Mouse (Mus musculus): ENCODE measurements around the gene Bank1.

The Bank1 gene

DNA sequence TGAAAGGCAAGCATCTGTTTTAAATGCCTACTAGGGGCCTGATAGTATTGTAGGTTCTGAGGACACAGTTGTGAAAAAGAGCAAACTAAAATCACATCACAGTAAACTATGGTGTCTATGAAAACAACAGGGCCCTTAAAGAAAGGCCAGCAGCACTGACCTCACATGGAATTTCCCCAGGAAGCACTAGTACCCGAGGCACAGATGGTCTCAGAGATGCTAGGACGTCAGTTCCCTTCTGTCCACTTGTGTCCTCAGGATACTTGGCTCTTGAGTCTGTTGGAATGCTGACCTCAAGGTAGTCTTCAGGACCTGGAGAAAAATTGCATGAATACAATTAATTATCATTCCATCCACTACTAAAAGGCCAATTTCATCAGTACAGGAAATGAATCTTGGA is 71.2 kb downstream of the Bank1 start:
- no peak for DNase-seq (ENCODE audit: low read depth, low spot score)

DNA sequence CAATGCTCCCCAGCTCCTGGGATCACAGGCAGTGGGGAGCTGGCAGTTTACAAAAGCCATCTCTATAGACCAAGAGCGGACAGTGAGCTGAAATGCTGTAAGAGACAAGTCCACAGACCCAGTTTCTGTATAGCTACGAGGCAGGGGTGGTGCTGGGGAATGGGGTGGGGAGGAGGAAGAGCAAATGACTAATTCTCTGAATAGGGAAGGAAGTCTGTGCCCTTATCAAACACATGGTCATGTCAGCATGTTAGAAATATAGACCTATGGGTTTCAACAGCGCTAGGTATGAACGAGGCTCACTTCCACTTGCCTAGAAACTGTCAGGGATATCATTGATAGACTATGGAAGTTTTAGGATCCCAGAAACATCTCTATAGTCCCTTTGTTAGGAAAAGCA is 73.0 kb downstream of the Bank1 start:
- DNase-seq (ENCODE audit: low read depth, low spot score): no peak

DNA sequence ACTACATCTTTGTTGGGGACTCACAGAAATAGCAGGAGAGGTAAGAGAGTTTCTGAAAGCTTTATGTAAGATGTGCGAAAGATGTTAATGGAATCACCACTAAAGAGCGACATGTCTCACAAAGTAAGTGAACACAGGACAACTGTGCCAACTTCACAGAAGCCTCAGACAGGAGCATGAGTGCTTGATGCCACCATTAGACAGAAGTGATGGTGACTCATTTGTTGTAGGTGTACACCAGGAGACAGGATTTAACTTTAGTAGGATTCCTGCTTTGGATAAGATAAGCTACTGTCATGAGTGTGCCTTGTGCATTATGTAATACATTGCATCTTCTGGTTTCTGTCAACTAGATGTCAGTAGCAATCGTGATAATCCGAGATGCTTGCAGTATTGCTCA is 74.3 kb downstream of the Bank1 start:
- DNase-seq (ENCODE audit: low read depth, low spot score): no peak

DNA sequence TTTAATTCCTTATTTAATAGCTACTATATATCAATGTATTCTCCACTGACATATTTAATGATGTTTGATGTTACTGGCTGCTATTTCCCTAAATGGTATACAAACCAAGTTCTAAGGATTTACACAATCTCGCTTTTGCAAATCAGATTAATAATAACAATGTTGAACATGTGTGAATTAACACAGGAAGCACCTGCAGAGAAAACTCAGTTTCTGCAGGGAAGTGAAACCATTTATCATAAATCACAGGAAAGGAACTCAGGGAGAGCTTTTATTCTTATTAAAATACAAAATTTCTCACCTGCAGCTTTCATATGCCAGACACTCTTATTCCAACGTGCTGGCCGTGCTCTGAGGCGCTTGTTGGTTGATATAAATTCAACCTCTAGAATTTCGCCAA is 78.5 kb downstream of the Bank1 start:
- no peak for DNase-seq (ENCODE audit: low read depth, low spot score)

DNA sequence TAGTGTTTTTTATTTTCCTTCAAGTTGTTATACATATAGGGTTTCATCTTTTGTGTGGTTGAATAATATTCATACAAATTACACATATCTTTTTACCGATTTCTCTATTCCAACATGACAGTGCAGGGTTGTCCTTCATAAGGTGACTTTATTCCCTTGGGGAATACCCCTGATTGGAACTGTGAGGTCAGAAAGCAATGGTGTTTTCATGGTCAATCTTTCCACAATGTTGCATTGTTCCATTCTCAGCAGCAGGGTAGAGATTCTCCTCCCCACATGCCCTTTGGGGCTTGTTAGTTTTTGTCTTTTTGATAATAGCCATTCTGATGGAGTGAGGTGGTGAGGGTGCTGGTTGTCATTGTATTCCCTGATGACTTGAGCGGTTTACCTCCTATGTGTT is 80.9 kb downstream of the Bank1 start:
- DNase-seq (ENCODE audit: low read depth, low spot score): no peak

DNA sequence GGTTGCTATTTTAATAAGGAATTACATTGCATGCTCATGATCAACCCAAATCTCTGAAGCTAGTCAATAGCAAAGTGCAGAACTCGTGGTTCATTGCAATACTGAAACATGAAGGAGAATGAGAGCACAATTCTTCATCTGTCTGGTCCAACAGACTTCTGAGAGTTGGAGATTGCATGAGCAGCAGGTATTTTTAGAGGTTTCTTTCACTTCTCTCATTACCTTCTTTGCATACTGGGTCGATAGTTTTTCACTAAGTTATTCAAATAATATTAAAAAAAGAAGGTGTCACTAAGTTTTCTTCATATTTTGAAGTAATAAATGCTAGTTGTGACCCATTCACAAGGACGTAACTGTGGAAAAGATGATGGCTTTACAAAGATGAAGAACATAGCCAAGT is 87.1 kb downstream of the Bank1 start:
- DNase-seq (ENCODE audit: low read depth, low spot score): no peak

DNA sequence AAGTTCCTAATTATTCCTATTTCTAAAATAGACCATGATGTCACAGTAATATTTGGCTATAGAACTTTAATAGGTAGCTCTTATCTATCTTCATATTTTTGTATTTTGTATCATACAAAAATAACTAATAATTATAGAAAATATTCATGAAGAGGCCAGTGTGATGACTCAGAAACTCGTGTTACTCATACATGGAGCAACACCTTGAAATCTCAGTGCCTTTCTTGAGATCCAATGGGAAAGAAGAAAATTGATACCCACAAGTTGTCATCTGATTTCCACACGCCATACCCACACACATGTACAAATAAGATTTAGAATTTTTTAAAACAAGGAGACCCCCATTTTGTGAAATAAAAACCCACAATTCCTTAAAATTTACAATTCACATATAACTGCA is 92.4 kb downstream of the Bank1 start:
- DNase-seq (ENCODE audit: low read depth, low spot score): no peak

DNA sequence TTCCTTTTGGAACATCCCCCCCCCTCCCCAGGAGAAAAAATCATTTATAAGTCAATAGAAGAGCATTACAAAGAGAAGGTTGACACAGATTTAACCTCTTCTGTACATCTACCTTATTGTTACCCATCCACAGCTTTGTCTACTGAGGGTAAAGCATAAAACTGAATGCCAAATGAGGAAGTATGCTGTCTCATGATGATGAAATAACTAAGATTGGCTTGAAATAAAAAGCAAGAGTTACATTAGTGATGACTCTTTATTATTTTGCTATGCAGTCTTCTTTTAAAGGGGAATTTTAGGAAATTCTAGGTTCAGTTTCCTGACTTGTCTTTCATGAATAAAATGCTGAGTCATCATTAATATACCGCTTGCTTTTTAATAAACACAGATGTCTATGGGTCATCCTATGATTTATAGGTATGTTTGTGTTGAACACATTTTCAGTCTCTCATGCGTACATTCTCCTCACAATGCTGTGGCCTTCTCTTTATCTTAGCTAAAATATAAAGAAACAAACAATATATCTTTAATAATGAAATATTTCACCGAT is 95.2 kb downstream of the Bank1 start:
- no peak for DNase-seq (ENCODE audit: low read depth, low spot score)

DNA sequence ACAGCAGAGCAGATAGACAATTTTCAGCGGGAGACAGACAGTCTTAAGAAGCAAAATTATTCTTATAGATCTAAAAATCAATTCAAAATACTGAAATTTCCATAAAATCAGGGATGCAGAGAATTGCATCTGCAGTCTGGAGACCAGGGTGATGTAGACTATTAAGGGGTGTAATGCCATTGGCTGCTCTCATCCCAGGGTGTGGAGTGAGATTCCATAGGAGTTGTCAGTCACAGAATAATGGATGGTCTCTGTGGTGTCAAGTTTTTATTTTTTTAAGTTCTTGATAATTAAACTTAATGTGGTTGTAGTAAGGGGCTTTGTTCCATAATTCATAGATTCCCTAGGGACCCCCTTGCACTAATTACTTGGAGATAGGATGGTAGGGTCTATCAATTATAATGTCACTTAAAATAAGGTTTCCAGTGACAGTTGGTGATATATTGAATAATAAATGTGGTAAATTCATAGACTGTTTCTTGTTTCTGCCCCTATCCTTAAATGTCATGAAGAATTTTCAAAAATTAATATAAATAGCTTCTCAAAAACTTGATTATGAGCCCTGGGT is 136.1 kb downstream of the Bank1 start:
- DNase-seq (ENCODE audit: low read depth, low spot score): no peak

DNA sequence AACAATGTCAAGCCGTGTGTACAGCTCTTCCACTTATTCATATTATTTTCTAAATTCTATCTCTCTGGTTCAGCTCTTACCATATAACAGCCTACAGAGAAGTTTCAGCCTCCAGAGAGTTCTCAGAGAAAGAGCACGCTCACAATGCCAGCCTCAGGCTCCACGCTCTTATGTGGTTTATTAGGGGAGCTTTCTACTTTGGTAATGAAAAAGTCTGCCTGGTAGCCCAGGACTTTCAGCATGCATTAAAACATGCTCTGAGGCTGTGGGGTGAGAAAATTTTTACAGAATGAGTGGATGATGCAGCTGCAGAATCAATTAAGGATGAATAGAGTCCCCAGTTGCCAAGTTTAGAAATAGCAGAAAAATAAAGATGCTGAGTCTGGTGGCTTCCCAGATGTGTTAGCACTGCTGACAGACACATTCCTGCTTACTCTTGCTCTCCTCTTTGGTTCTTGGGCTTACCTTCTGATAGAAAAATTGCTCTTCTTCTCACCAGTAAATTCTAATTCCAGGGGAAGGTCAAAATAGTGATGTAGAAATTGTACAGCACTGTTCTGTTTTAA is 139.2 kb downstream of the Bank1 start:
- DNase-seq (ENCODE audit: low read depth, low spot score): no peak

DNA sequence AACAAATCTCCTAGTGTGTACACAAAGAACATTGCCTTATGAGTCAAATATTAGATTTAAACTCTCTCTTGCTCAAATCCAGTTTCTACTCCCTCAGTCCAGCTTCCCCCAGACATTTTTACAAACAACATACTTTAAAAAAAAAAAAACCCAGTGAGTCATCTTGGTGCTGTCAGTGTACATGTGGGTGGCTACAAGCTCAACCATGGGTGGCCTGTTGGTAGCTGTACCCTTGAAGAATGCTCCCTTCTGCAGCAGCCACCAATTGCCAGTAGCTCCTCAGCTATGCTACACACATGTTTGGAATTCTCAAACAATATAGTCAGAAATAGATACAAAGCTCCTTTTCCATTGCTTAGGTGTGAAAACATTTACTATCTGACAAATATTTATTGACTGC is 154.2 kb downstream of the Bank1 start:
- DNase-seq (ENCODE audit: low read depth, low spot score): no peak

DNA sequence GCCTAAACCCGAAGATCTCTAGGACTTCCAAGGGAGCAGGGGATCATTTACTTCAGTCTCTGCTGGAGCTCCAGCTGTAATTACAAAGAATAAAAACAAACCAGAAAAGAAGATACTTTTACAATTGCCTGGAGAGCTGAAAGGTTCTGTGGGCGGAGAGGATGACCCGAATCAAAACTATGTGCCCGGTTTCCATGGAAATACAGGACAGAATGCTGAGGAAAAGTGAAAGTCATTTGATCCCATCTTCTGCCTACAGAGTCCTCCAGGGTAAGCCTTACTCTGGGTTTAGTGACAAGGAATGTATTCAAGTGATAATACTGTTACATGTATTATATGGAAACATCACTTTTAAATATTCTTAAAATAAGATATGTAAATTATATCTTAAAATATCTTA is 157.8 kb downstream of the Bank1 start:
- DNase-seq (ENCODE audit: low read depth, low spot score): no peak

DNA sequence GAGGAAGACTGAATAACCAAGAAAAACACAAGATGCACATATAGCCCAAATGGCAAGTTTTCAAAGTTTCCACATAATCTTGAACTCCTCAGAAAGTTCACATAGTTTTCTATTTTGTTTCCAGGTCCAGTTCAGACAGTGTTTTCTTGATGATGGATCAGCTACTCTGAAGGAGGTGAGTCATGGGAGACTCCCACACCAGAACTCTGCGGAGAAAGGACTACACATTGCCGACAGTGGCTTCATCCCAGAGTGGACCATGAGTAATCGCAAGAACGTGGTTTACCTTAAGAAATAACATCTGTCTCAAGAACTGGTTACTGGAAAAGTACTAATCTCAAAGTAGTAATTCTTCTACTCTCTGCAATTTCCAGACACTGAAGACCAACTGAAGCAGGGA is 159.2 kb downstream of the Bank1 start:
- DNase-seq (ENCODE audit: low read depth, low spot score): no peak

DNA sequence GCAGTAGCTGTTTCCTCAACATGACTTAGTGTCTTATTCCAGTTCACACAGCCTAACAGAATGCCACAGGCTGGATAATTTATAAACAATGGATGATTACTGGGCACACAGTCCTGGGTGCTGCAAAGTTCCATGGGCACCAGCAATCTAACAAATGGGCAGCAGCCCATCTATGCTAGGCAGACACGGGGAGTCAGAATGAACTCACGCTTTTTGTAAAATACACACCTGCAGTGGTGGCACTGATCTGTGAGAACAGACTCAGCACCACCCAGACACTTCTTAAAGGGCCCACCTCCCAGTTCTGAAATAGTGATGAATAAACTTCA is 159.9 kb downstream of the Bank1 start:
- no peak for DNase-seq (ENCODE audit: low read depth, low spot score)

DNA sequence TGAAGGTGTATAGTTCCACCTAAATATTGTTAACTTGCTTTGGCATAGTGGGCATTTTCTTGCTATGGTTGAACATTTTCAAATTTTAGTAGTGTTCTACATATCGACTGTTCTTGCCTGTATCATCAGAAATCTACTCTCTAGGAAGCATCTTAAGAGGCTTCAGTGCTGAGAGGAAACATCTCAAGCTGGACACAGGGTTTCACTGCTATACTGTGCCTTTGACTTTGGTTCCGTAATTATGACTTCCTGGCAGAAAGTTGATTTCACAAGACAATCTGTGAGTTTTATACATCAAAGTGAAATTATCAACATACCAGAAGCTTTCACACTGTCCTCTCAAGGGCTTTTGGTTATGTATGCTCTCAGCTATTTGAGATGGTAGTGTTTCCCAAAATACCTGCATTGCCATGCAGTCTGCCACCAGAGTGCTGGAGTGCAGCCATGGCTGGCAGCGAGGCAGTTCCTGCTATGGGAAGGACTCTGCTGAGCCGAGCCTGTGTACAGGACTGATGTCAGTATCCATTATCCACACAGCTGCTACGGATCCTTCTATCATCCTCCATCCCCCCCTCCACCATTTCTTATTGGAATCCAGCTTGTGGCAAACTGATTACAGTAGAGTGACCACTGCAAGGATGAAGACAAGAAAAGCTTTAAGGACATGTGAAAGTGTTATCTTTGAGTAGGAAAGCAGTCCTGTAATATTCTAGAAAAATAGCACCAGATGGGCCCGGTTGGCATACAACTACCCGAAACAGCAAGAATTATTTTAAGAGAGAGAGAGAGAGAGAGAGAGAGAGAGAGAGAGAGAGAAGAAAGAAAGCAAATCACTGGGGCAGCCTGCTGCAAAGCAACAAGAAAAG is 160.5 kb downstream of the Bank1 start:
- DNase-seq (ENCODE audit: low read depth, low spot score): no peak

DNA sequence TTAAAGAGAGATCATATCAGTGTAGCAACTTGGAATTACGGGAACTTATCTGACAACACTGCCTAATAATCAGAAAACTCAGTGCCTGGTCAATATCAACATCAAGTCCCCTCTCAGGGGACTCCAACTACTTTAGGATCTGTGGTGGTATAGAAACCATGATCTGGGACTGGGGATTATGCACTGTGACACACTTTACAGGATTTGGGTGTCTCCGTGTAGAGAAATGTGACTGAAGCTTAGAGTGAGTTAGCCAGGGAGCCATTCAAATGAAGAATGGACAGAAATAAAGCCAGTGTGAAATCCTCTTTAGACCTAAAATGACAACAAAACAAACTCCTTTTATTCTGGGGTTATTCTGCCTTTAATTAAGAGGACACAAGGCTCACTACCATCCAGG is 167.8 kb downstream of the Bank1 start:
- DNase-seq (ENCODE audit: low read depth, low spot score): no peak

DNA sequence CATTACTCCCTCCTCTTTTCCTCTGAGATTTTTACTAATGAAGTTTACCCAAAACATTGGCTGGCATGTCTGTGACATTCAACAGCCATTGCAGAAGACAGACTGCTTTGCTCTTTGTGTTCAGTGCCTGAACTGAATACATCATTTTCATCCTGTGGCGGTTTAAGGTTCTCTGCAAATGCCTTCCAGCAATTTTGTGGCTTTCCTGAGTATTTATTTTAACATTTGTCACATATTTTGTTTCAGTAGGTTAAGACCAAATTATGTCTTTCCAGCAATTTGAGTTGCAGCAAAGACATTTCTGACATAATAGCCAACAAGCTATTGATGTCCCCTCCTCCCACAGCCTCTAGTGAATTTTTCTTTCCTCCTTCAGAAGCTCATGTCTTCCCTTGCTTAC is 170.3 kb downstream of the Bank1 start:
- no peak for DNase-seq (ENCODE audit: low read depth, low spot score)

DNA sequence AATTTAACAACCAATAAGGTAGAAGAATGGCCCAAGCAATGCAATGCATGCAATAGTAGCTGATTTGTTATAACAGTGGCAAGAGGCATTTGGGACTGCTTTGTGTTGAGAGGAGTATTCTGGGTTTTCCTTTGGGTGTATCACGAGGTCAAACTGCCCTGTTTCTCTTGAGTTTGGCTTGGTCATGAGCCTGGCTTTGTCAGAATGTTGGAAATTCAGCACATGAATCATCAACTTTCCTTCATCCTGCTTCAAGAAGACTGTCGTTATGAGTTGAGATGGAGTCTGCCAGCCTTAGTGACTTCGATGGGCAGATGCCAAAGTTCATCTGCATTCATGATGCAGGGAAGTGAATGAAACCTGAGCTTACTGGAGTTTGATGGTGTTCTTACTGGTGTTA is 175.0 kb downstream of the Bank1 start:
- DNase-seq (ENCODE audit: low read depth, low spot score): no peak

DNA sequence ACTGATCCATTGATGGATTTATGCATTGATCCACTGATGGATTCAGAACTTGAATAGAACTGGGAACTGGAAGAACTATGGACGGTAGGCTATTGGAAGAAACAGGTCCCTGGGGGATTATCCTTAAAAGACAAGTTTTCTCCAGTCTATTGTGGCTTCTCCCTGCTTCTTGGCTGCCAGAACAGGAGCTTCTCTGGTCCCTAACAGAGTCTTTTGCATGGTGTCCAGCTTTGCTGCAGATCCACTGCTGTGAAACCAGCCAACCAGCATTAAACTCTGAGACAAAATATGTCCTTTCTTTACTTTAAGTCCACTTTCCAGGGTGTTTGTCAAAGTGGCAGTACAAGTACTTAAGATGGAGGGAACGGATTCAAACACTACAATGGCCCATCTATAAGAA is 178.7 kb downstream of the Bank1 start:
- no peak for DNase-seq (ENCODE audit: low read depth, low spot score)

DNA sequence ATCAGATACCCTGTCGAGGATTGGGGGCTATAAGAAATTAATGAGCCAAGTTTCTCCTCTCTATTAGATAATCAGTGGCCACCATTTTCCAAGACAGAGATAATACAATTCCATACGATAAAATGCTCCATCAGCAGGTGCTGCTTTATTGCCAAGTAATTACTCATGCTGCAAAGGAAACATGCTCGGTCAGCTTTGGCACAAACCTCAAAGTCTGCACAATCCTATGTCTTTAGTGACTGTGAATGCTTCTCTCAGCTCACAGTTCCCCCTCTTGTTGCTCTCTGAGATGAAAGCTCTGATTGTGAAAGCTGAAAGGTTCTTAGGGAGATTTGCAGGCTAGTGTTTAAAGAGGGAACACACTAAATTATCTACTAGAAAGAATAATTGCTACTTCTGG is 193.9 kb downstream of the Bank1 start:
- no peak for DNase-seq (ENCODE audit: low read depth, low spot score)

DNA sequence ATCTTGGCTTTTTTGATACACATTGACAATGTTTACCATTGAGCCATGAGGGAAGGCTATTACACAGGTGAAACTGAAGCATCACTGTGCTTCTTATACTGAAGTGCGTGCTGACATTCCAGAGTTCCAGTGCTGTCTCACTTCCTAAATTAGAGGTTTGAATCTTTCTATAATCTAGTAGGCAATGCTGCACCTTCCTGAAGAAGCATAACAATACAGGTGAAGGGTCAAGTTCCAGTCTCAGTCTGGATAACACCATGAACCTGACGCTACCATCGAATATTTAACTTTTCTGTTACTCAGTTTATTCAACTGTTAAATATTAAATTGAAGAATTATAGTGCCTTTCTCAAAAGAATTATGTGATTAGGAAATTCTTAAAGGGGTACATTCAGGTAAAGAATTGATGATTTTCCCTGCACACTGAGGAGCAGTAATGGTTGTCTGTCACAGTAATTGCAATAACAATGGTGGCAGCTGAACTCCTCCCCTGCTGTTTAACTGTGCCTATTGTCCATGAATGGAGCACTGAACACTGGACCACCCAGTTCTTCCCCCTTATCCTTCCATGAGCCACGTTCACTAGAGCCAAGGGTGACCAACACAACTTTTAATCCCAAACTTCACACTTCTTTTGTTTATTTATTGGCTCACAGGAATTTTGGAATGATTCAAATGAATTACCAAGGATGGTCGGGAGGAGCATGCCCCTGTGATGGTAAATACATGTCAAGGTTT is 210.2 kb downstream of the Bank1 start:
- no peak for DNase-seq (ENCODE audit: low read depth, low spot score)

DNA sequence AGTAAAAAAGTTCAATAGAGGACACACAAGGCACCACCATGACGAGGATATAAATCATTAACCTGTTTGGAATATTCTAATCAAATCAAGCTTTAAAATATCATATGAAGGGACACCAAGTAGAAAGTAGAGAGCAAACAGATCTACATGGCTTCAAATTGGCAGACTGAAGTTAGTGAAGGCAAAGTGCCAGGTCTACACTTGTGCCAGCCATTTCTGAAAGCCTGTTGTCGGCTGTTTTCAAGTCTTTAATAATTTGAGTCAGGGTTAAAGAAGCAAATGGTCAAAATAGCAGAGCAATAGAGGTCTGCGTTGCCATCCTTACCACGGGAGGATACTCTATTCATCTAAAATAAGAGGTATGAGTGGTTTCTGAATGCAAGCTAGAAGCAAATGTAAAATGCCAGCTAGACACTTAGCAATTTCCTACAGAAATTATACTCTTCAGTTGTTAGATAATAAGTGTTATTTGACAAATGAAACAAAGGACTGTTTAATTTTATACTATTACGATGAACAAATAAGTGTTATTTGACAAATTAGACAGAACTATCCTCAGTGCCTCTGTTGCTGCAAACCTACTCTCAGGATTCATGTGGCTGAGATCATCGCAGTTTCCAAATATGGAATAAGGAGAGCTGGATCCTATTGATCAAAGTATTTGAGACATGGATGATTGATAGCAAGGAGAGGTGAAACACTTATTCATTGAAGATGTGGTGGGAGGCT is 216.3 kb downstream of the Bank1 start:
- no peak for DNase-seq (ENCODE audit: low read depth, low spot score)
